Mouse (Mus musculus) cerebellum, adult 9-11 months (tissue): ENCODE measurements at regions not wholly inside any gene's neighbourhood (a gene's known extent, or its start where the extent isn't known, plus 50 kb on each side); places are given as distances from the start of the nearest gene placed in this dataset.
"Not testable (repeated sequence)": the region's sequence is repeated elsewhere in the genome, so short reads cannot be mapped to it uniquely, and the experiment has no call there.

ENCODE experiments used
- DNase-seq: peaks from one replicate; pipeline ENCODE4 v3.0.0; 2022

DNA sequence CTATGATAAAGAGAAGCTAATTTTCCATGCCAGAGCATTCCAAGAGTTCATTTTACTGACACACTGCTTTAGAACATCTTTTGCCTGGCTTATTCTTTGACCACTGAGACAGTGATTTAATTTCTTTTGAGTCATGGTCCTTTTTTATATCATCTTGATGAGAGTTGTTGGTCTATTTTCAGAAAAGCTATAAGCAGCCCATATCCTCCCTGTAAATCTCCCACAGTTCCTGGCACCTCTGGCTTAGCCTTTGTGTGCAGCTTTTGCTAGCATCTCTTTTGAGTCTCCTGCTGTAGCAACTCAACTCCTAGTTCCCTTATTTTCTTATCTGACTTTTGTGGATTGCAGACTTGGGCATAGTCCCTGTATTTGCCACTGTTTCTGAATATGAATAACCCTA, 207.5 kb upstream of the 4931417E11Rik start:
- no peak for DNase-seq

GRCm38 (mm10) chr6:73669401-73669800, 199.9 kb upstream of the 4931417E11Rik start:
- DNase-seq = no peak

DNA sequence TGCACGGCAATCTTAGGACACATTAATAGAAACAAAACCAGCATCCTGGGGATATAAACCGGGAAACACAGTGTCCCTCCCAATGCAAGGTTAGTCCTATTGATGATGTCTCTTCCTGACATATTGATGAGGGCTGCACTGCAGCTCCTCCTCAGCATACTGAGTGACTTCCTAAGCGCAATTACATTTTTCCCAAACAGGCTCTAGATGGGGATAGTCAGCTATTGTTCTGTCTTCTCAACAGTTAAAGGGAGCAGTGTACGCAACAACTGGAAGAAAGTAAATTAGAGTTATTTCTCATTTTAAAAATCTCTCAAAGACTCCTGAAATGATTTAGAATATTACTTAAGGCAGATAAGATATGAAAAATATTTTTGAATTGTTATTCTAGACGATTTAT, 189.5 kb upstream of the 4931417E11Rik start:
- DNase-seq = no peak

DNA sequence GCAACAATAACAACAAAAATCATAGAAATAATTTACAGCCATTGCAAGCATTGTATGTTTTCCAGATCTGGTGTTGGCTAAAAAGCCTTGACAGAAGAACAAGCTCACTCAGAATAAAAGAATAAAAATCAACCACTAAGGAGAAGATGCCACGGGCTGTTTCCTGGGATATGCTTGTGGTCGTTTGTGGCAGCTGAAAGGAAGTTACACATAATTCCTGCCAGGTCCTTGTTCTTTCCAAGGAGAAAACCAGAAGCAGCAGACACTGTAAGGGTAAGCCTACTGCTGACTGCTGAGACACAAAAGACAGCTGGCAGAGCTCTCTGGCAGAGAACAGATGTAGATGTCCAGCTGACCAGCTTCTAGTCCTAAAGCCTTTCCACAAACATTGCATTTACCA, 175.9 kb upstream of the 4931417E11Rik start:
- no peak for DNase-seq

DNA sequence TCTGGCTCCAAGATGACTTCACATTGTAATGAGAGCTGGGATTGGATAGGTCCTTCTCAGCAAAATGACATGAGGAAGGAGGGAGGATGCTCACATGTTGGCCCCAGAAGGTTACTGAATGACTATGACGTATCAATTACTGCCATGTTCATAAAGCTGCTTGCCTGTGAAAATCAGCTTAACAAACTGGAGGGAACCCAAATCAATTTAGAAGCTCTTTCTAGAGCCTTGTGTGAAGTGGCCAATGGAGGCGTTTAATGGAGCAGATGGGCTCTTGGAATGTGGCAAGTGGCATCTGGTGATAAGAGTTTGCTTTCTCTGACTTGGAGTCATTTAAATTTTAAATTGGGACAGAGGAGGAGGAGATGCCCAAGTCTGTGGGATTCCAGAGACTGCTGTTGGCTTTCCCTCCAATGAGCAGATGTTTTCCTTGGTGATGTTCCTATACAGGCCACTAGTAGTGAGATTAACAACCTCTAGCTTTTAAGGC, 175.4 kb upstream of the 4931417E11Rik start:
- DNase-seq = no peak

DNA sequence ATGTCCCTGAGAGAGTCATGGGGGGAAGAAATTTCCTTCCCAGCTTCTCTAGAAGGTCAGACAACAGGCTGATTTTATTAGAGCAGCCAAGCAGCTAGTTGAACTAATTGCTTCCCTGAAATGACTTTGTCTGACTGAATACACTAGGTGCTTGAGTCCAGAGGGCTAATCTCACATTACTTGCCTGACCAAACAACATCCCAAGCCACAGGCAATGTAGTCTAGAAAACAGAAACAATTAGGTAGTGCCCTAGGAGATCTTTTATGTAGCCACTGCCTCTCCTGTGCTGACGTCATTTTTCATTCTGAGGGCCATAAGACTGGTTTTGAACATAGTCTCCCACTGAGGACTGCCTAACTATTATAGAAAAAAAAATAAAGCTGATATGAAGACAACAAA, 159.1 kb upstream of the 4931417E11Rik start:
- DNase-seq = no peak

- peak; percentile 6 for DNase-seq
Observed at GRCm38 (mm10) chr6:73626451-73626850, 157.0 kb upstream of the 4931417E11Rik start.

DNA sequence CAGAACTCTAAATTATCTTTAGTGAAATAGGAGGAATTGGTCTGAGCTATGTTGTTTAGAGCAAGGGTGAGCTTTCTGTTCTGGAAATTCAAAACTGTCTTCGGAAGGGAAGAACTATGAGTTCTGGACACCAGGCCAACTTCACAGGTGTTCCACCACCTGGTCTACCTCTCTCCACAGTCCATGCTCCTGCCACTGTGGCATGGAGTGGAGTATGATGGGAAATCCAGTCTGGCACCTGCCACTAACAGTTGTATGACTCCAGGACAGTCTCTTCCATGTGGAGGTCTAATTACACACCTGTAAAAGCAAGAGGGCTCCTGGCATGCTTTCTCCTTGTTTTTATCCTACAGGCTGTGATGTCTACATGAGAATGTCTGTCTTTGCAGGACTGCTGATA, 154.7 kb upstream of the 4931417E11Rik start:
- DNase-seq = peak; percentile 86

DNA sequence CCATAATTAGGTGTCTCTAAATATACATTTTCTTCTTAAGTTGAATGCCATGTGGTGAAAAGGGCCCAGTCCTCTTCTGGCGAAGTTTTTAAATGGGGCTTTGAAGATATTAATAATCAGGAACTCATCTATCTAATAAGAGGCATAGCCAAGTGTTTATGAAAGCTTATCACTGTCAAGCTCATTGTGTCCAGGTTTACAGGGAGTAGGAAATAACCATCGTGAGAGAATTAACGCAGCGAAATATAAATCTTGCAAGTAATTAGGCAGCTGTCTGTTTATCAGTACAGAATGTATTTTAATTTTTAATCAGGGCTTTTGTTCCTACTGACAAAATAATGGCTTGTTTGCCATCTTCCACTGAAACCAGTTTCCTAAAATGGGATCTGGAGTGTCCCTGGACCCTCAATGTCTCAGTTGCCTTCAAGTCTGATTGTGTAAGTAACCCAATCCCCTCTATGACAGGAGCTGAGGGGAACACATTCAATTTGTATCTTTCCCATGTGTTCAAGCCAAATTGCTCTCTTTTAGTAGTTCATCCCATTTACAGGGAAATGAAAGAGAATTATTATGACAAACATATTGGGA, 152.5 kb upstream of the 4931417E11Rik start:
- no peak for DNase-seq

DNA sequence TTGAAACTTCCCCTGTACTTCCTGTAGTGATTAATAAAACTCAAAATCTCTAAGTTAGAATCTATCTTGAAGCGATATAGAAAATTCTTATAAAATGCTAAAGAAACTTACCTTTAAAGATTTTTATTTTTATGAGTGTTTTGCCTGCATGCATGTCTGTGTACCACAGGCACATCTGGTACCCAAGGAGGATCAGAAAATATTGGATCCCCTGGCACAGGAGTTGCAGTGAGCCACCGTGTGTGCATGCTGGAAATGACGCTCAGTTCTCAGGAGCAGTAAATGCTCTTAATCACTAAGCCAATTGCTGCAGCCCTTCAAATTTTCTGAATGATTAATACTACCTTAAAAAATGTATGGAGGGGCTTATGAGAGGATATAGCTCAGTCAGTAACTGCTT, 142.8 kb upstream of the 4931417E11Rik start:
- DNase-seq = no peak

- no peak for DNase-seq
Observed at GRCm38 (mm10) chr6:73611839-73612238, 142.4 kb upstream of the 4931417E11Rik start.

DNA sequence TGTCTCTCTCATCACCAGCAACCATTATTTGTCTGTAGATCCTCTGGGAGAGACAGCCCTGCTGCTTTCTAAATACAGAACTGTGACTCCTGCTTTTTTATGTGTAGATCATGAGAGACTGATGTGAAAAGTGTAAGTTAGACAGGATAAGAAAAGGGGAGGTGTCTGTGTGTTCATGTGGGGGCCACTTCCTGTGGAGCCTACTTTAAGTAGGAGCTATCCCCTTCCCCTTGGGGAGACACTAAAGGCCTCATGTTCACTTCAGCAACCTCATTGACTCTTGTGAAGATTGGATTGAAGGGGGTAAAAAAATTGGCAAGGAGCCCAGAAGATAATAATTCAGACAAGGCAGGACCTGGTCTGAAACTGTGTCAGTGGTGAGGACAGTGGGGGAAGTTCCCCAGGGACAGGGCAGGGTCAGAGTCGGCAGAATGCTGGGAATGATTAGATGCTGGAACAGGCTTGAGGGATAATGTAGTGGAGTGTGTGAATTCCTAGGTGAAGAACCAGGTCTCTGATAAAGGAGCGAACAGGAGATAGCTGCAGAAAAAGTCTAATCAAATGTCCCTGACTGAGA, 140.7 kb upstream of the 4931417E11Rik start:
- no peak for DNase-seq

- DNase-seq = peak; percentile 4
Observed at GRCm38 (mm10) chr6:73587686-73588085, 118.2 kb upstream of the 4931417E11Rik start.

- no peak for DNase-seq
Observed at GRCm38 (mm10) chr6:73576708-73577107, 107.2 kb upstream of the 4931417E11Rik start.

DNA sequence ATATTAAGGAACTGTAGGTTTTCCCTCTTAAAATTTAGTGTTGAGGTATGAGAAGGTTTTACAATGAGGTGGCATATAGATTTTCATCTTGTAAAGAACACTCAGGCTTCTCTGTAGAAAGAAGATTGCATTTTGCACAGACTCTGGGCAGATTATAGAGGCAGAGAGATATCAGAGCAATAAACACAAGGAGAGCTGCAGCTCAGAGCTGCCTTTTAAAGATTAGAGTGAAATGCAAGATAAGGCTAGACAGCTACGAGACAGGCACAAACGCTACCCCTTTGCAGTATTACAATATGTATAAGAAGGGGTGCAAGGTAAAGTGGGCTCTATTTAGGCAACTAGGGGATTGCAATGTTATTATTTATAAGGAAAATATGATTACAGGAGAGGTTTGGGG, 90.5 kb upstream of the 4931417E11Rik start:
- DNase-seq = no peak

- no peak for DNase-seq
Observed at GRCm38 (mm10) chr6:73530559-73530958, 61.1 kb upstream of the 4931417E11Rik start.

- DNase-seq = no peak
Observed at GRCm38 (mm10) chr6:73530098-73530497, 60.6 kb upstream of the 4931417E11Rik start.

DNA sequence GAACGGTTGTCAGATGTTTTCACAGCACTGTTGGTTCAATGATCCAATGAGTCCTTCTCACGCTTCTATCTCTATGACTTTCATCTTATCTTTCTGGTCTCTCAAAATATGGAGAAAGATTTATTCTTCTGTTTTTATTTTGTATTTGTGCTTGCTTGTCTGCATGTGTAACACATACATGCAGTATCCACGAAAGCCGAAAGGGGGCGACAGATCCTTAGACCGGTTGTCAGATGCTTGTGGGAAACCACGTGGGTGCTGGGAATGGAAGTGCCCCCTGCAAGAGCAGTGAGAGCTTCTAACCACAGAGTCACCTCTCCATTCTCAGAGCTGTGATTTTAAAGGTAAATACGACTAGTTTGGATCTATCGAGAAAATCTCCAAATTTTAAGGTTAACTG, 54.2 kb upstream of the 4931417E11Rik start:
- DNase-seq = no peak

DNA sequence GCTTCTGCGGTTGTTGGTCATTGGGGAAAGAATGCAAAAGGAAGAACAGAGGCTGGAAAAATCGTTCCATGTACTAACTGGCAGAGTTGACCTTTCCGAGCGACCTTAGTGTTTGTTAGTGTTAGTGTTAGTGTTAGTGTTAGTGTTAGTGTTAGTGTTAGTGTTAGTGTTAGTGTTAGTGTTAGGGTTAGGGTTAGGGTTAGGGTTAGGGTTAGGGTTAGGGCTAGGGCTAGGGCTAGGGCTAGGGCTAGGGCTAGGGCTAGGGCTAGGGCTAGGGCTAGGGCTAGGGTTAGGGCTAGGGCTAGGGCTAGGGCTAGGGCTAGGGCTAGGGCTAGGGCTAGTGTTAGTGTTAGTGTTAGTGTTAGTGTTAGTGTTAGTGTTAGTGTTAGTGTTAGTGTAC, 50.4 kb upstream of the 4931417E11Rik start:
- DNase-seq = not testable (repeated sequence)
